ENCODE assay signal across 21 mouse cellular contexts in the genomic region with DNA sequence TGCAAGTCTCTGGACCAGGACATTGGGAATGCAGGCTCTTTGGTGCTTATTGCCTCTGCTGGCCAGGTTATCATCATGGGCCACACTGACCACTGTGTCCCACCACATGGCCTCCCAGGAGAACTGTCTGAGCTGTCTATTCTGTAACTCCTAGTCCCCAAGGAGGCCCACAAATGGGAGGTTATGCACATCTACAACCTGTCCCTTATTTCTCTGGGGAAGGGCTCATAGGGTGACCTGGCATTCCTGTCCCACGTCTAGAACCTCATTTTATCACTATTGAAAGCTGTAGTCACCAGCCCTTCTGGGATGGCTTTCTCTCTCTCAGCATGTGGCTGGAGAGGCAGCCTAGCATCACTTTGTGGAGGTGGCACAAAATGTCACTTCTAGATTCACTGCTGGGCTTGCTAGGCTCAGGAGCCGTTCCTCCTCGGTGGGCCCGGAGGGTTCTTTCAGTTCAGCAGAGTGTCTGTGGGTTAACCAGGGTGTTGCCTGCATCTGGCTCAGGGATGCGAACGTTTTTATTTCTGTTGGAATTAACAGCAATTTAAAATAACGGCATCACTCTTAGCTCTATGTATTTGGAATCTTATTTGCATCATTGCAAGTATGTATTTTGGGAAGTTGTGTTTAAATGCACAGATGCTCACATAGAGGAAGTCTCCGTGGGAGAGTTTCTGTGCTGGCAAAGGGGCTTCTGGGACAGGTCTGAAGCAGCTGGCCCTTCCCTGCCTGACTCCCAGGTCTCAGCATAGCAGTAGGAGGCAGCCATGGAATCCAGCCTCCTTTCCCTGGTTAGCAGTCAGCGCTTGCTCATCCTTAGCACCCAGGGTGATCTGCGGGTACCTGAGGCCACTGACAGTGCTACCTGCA.
DNase-seq lines count a peak whose midpoint lies in the region; TF ChIP-seq lines count a peak whose summit lies in the region.
"Had no signal": no experiment of that assay in that cellular context is flagged by ENCODE, and none has a peak within 500 bp of the region (broad histone marks: within the 10 kb centered on the region; RNA-seq: fewer than 3 reads in every experiment).

No protein-coding gene starts in this region.

- no peak overlapping the region for H3K4me3 ChIP-seq in layer of hippocampus, adult 2 months
- H3K4me3 ChIP-seq in cortical plate, adult 2 months (ENCODE audit: insufficient read depth, low read length): no peak overlapping the region
- no peak overlapping the region for H3K4me3 ChIP-seq in thymus, adult 2 months (ENCODE audit: control insufficient read depth, insufficient read depth, low read length)
- H3K4me3 ChIP-seq: heart, embryonic 15.5 days; limb, embryonic 12.5 days; midbrain, embryonic 15.5 days; myocyte; neural tube, embryonic 13.5 days had no signal

- TF ChIP-seq CTCF in layer of hippocampus, adult 2 months (conservative IDR thresholded peaks at IDR 0.05): no peak
- TF ChIP-seq CTCF in cortical plate, adult 2 months (IDR thresholded peaks at IDR 0.05; ENCODE audit: extremely low read depth, insufficient read depth, low read length): no peak
- no peak for TF ChIP-seq CTCF in thymus, adult 2 months (IDR thresholded peaks at IDR 0.05; ENCODE audit: borderline replicate concordance, control insufficient read depth, extremely low read depth, insufficient read depth, low read length, poor library complexity)

- H3K4me1 ChIP-seq in cortical plate, adult 2 months (ENCODE audit: control insufficient read depth, insufficient read depth, low read length): peaks cover 45% of the 10 kb centered on the region
- no peaks in the 10 kb centered on the region for H3K4me1 ChIP-seq in thymus, adult 2 months (replicated peaks; ENCODE audit: control insufficient read depth, insufficient read depth, low read length)
- H3K4me1 ChIP-seq: heart, embryonic 15.5 days; limb, embryonic 12.5 days had no signal

- TF ChIP-seq POLR2A in cortical plate, adult 2 months (IDR thresholded peaks at IDR 0.05; ENCODE audit: extremely low read depth, insufficient read depth, low read length): no peak
- no peak for TF ChIP-seq POLR2A in thymus, adult 2 months (IDR thresholded peaks at IDR 0.05; ENCODE audit: control insufficient read depth, extremely low read depth, insufficient read depth, low read length, poor library complexity)

- peak; percentile 55 to 56 for DNase-seq in cerebellum, postnatal 25 days
- no peak for DNase-seq in cerebellum, adult 11 months
- DNase-seq in layer of hippocampus, adult 2 months (ENCODE audit: low spot score in 2 of 2): no peak
- DNase-seq in layer of hippocampus, adult 9-11 months: no peak
- peak; percentile 43 to 62 for DNase-seq in right cerebral cortex, postnatal 36 days (ENCODE audit: low spot score in 2 of 2)
- DNase-seq in thymus, adult 2 months: no peak
- DNase-seq: adrenal gland, adult 2 months; kidney, adult 18-20 months; kidney, postnatal 4 days; liver, postnatal 0 days; retina, postnatal 1 day; spleen, adult 18-20 months; thymus, postnatal 14 days had no signal

- peak overlapping the region; percentile 91 for H3K27ac ChIP-seq in layer of hippocampus, adult 2 months
- H3K27ac ChIP-seq in cortical plate, adult 2 months (ENCODE audit: insufficient read depth, low read length): peak overlapping the region; percentile 72
- H3K27ac ChIP-seq in thymus, adult 2 months (ENCODE audit: control insufficient read depth, insufficient read depth, low read length): no peak overlapping the region
- H3K27ac ChIP-seq: heart, embryonic 15.5 days; hindbrain, embryonic 14.5 days; limb, embryonic 12.5 days; macrophage; midbrain, embryonic 15.5 days; neural tube, embryonic 13.5 days had no signal

- H3K36me3 ChIP-seq in thymus, adult 2 months (ENCODE audit: control insufficient read depth, insufficient read depth, low read length): no peaks in the 10 kb centered on the region
- H3K36me3 ChIP-seq: heart, embryonic 15.5 days; limb, embryonic 12.5 days; midbrain, embryonic 15.5 days had no signal

- H3K27me3 ChIP-seq in thymus, adult 2 months (ENCODE audit: control insufficient read depth, insufficient read depth, low read length): no peaks in the 10 kb centered on the region
- H3K27me3 ChIP-seq: heart, embryonic 15.5 days; limb, embryonic 12.5 days; midbrain, embryonic 15.5 days; neural tube, embryonic 13.5 days had no signal

- 84% methylated on average over 10 of the region's 10 CpGs for WGBS in thymus, adult 2 months

Comparison
In these comparisons a context has a peak if more than half of its experiments do, and no peak if none do; other contexts are left out.
1. DNase-seq: peak in cerebellum, postnatal 25 days (2 of 2) and right cerebral cortex, postnatal 36 days (2 of 2); none in cerebellum, adult 11 months (single experiment), layer of hippocampus, adult 2 months (0 of 2), layer of hippocampus, adult 9-11 months (single experiment) and thymus, adult 2 months (single experiment).